In the genomic region with DNA sequence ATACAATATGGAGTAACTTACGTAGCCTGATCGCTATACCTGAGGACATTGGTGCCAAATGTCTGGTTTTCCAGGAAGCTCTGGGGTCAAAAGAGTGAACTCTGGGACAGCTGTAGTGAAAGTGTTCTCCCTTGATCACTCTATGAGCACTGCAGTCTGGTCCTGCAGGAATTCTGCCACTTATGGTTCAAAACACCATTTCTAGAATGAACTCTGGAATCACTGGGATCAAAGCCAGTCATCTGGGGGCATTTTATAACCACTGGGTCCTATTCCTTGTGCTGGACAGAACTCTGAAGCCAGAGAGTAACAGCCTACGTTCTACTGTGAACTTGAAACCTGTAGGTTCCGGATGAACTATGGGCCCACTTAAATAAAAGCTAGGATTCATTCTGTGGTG, we compare ENCODE assay signal across 23 mouse cellular contexts.
DNase-seq lines count a peak whose midpoint lies in the region; ATAC-seq and TF ChIP-seq lines count a peak whose summit lies in the region.
"Had no signal": no experiment of that assay in that cellular context is flagged by ENCODE, and none has a peak within 500 bp of the region (broad histone marks: within the 10 kb centered on the region; RNA-seq: fewer than 3 reads in every experiment).

No protein-coding gene starts in this region.

- no peak overlapping the region for H3K27ac ChIP-seq in kidney, adult 2 months (ENCODE audit: insufficient read depth, low read depth, low read length)
- H3K27ac ChIP-seq in midbrain, embryonic 10.5 days (replicated peaks): no peak overlapping the region
- no peak overlapping the region for H3K27ac ChIP-seq in midbrain, embryonic 13.5 days
- 0 out of 2 replicates have a peak overlapping the region, but pooled peaks have one; percentile 2 for H3K27ac ChIP-seq in stomach, postnatal 0 days (replicated peaks)
- H3K27ac ChIP-seq: forebrain, embryonic 10.5 days; forebrain, embryonic 13.5 days; heart, embryonic 15.5 days; hindbrain, embryonic 12.5 days had no signal

- 64% methylated on average over 4 of the region's 4 CpGs for WGBS in kidney, adult 2 months
- WGBS in midbrain, embryonic 10.5 days: 95% methylated on average over 4 of the region's 4 CpGs
- WGBS in midbrain, embryonic 13.5 days: 95% methylated on average over 4 of the region's 4 CpGs
- WGBS in stomach, postnatal 0 days: 92% methylated on average over 4 of the region's 4 CpGs

- H3K9me3 ChIP-seq in midbrain, embryonic 10.5 days (replicated peaks): no peaks in the 10 kb centered on the region
- H3K9me3 ChIP-seq in midbrain, embryonic 13.5 days: no peaks in the 10 kb centered on the region
- no peaks in the 10 kb centered on the region for H3K9me3 ChIP-seq in stomach, postnatal 0 days (ENCODE audit: control insufficient read depth, low read length)
- H3K9me3 ChIP-seq: forebrain, embryonic 10.5 days; forebrain, embryonic 13.5 days; heart, embryonic 15.5 days; hindbrain, embryonic 12.5 days had no signal

- ATAC-seq in midbrain, embryonic 13.5 days: no peak
- ATAC-seq in stomach, postnatal 0 days (ENCODE audit: low FRiP score, low TSS enrichment): no peak
- ATAC-seq: activated CD4-positive, CD25-positive, alpha-beta regulatory T cell, adult 4 months; forebrain, embryonic 13.5 days; forebrain, embryonic 16.5 days; hindbrain, embryonic 16.5 days had no signal

- H3K36me3 ChIP-seq in kidney, adult 2 months (ENCODE audit: control insufficient read depth, insufficient read depth, low read length): no peaks in the 10 kb centered on the region
- no peaks in the 10 kb centered on the region for H3K36me3 ChIP-seq in midbrain, embryonic 10.5 days
- H3K36me3 ChIP-seq in midbrain, embryonic 13.5 days: no peaks in the 10 kb centered on the region
- H3K36me3 ChIP-seq in stomach, postnatal 0 days (ENCODE audit: control insufficient read depth, insufficient read depth, low read length): no peaks in the 10 kb centered on the region
- H3K36me3 ChIP-seq: forebrain, embryonic 10.5 days; heart, embryonic 12.5 days; heart, embryonic 15.5 days; hindbrain, embryonic 12.5 days had no signal

- no peak for TF ChIP-seq EP300 in stomach, postnatal 0 days (optimal IDR thresholded peaks at IDR 0.05)

- no peak overlapping the region for H3K9ac ChIP-seq in midbrain, embryonic 13.5 days (replicated peaks)
- H3K9ac ChIP-seq in stomach, postnatal 0 days (ENCODE audit: low read length): no peak overlapping the region
- H3K9ac ChIP-seq: forebrain, embryonic 13.5 days; heart, embryonic 12.5 days; heart, embryonic 15.5 days; hindbrain, embryonic 12.5 days had no signal

- H3K4me3 ChIP-seq in kidney, adult 2 months (ENCODE audit: insufficient read depth, low read depth, low read length): no peak overlapping the region
- no peak overlapping the region for H3K4me3 ChIP-seq in midbrain, embryonic 10.5 days
- H3K4me3 ChIP-seq in midbrain, embryonic 13.5 days (replicated peaks): no peak overlapping the region
- H3K4me3 ChIP-seq in stomach, postnatal 0 days (ENCODE audit: low read depth, low read length): no peak overlapping the region
- H3K4me3 ChIP-seq: forebrain, embryonic 10.5 days; forebrain, embryonic 13.5 days; heart, embryonic 12.5 days; heart, embryonic 15.5 days; hindbrain, embryonic 12.5 days had no signal

- H3K27me3 ChIP-seq in kidney, adult 2 months (replicated peaks; ENCODE audit: control insufficient read depth, insufficient read depth, low read length): no peaks in the 10 kb centered on the region
- peaks cover 6% of the 10 kb centered on the region for H3K27me3 ChIP-seq in midbrain, embryonic 10.5 days (ENCODE audit: low read depth, poor library complexity, severe bottlenecking)
- H3K27me3 ChIP-seq in midbrain, embryonic 13.5 days: no peaks in the 10 kb centered on the region
- H3K27me3 ChIP-seq in stomach, postnatal 0 days (ENCODE audit: control insufficient read depth, insufficient read depth, low read length): no peaks in the 10 kb centered on the region
- H3K27me3 ChIP-seq: forebrain, embryonic 13.5 days; heart, embryonic 12.5 days; heart, embryonic 15.5 days; hindbrain, embryonic 12.5 days had no signal

- TF ChIP-seq CTCF in kidney, adult 2 months (conservative IDR thresholded peaks at IDR 0.05; ENCODE audit: insufficient read depth, insufficient read length, low read depth, low read length): no peak
- no peak for TF ChIP-seq CTCF in stomach, postnatal 0 days (IDR thresholded peaks at IDR 0.05; ENCODE audit: low read depth)

- no peak overlapping the region for H3K4me2 ChIP-seq in midbrain, embryonic 13.5 days (replicated peaks)
- H3K4me2 ChIP-seq in stomach, postnatal 0 days (replicated peaks; ENCODE audit: low read depth): no peak overlapping the region
- H3K4me2 ChIP-seq: forebrain, embryonic 13.5 days; heart, embryonic 12.5 days; heart, embryonic 15.5 days; hindbrain, embryonic 12.5 days had no signal

- peak; percentile 27 for DNase-seq in heart, adult 11 months
- DNase-seq in heart, adult 8-10 months (ENCODE audit: low spot score): no peak
- peak; percentile 67 for DNase-seq in kidney, adult 2 months
- no peak for DNase-seq in kidney, postnatal 25 days
- DNase-seq in midbrain, embryonic 10.5 days (ENCODE audit: low spot score): peak; percentile 4
- DNase-seq in stomach, postnatal 0 days (ENCODE audit: low spot score): no peak
- no peak for DNase-seq in urinary bladder, postnatal 36 days (ENCODE audit: low spot score in 2 of 2)
- DNase-seq: adrenal gland, postnatal 36 days; cerebellum, adult 18-20 months; cerebellum, adult 9-10 months; cerebellum, postnatal 14 days; gastrocnemius, postnatal 10 days; gastrocnemius, postnatal 36 days; heart, postnatal 14 days had no signal

- peaks cover 2% of the 10 kb centered on the region; the same call in 1 of the 2 replicates for H3K4me1 ChIP-seq in kidney, adult 2 months (ENCODE audit: control insufficient read depth, insufficient read depth, low read length)
- H3K4me1 ChIP-seq in midbrain, embryonic 10.5 days: no peaks in the 10 kb centered on the region
- H3K4me1 ChIP-seq in midbrain, embryonic 13.5 days (replicated peaks): no peaks in the 10 kb centered on the region
- no peaks in the 10 kb centered on the region for H3K4me1 ChIP-seq in stomach, postnatal 0 days (replicated peaks; ENCODE audit: control insufficient read depth, insufficient read depth)
- H3K4me1 ChIP-seq: forebrain, embryonic 10.5 days; forebrain, embryonic 13.5 days; heart, embryonic 12.5 days; heart, embryonic 15.5 days; hindbrain, embryonic 12.5 days had no signal

- TF ChIP-seq POLR2A in kidney, adult 2 months (IDR thresholded peaks at IDR 0.05; ENCODE audit: low read depth, low read length): no peak

Comparison
In these comparisons a context has a peak if more than half of its experiments do, and no peak if none do; other contexts are left out.
1. DNase-seq: peak in heart, adult 11 months (single experiment), kidney, adult 2 months (single experiment) and midbrain, embryonic 10.5 days (single experiment); none in heart, adult 8-10 months (single experiment), kidney, postnatal 25 days (0 of 2), stomach, postnatal 0 days (single experiment) and urinary bladder, postnatal 36 days (0 of 2).